ENCODE assay signal across 7 mouse cellular contexts in the genomic region with DNA sequence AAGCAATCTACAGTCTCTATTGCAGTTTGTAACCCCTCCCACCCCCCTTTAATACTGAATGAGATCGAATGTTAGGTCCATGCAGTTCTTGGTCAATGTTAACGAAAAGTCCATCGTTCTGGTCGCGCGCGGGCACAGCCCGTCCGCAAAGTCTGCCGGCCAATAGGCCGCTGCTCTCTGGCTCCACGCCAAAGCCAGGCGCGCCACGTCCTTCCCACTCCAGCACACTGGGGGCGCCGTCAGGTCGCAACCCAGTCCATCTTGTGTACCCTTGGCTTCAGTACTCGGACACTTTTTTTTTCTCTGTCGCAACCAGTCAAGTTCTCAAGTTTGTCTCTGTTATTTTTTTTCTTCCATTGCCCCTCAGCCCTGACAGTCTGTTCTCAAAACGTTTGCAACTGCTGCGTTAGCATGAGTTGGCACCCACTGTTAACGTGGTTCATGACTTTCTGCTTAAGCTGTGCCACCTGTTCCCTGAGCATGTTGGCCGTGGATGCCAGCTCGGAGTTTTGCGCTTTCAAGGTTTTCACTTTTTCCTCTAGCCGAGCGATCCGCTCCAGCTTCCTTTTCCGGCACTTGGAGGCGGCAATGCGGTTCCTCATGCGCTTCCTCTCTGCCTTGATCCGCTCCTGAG. TPM values are rescaled to one million over a fixed set of nuclear protein-coding genes. Genes with fewer than 3 reads are reported as not detected.
DNase-seq lines count a peak whose midpoint lies in the region; TF ChIP-seq lines count a peak whose summit lies in the region.

No protein-coding gene starts in this region.

- H3K79me2 ChIP-seq in myocyte (ENCODE audit: control insufficient read depth, insufficient read depth), result peaks cover 30% of the 10 kb centered on the region

- H3K4me3 ChIP-seq in myocyte, result peak overlapping the region; percentile 100

- peak overlapping the region; percentile 51 for H3ac ChIP-seq in myocyte (ENCODE audit: control insufficient read depth, insufficient read length)

- DNase-seq in adrenal gland, postnatal 10 days, result peak; percentile 92
- peak; percentile 56 for DNase-seq in embryo, embryonic 11.5 days (ENCODE audit: low read depth, low spot score)
- DNase-seq in heart, adult 8-10 months (ENCODE audit: low spot score), result peak; percentile 82
- peak; percentile 90 for DNase-seq in kidney, adult 9 months
- peak; percentile 66 for DNase-seq in liver
- peak; percentile 49 to 76 for DNase-seq in spleen, postnatal 4 days (ENCODE audit: low spot score in 2 of 2)

- H3K4me2 ChIP-seq in myocyte (ENCODE audit: low read depth), result peak overlapping the region; percentile 87

- TF ChIP-seq POLR2A in myocyte (IDR thresholded peaks at IDR 0.05; ENCODE audit: insufficient read length, low read depth), result peak; percentile 36

- no peaks in the 10 kb centered on the region for H3K36me3 ChIP-seq in myocyte (ENCODE audit: control insufficient read depth, insufficient read depth)

- no peaks in the 10 kb centered on the region for H3K27me3 ChIP-seq in myocyte (ENCODE audit: control insufficient read depth, insufficient read depth, insufficient read length)

TF ChIP-seq in myocyte, 11 proteins besides CTCF, POLR2A, EP300 and RAD21:
- TF ChIP-seq CEBPB (IDR thresholded peaks at IDR 0.05; ENCODE audit: insufficient read depth, poor library complexity, severe bottlenecking) (no peak), REST (IDR thresholded peaks at IDR 0.05; ENCODE audit: insufficient read depth, insufficient read length) (no peak), MYOG (IDR thresholded peaks at IDR 0.05; ENCODE audit: control insufficient read depth in 1 of 3, insufficient read depth in 1 of 3, insufficient read length in 2 of 3, low read depth in 2 of 3) (peak in 1 of 3 experiments; percentile 9), POLR2AphosphoS2 (IDR thresholded peaks at IDR 0.05; ENCODE audit: insufficient read length, low read depth) (peak; percentile 64), E2F4 (IDR thresholded peaks at IDR 0.05; ENCODE audit: insufficient read depth) (no peak), TCF12 (IDR thresholded peaks at IDR 0.05; ENCODE audit: insufficient read depth, poor library complexity, severe bottlenecking) (no peak), TCF3 (IDR thresholded peaks at IDR 0.05; ENCODE audit: insufficient read length, low read depth) (no peak), USF1 (IDR thresholded peaks at IDR 0.05; ENCODE audit: low read depth) (no peak), MAX (IDR thresholded peaks at IDR 0.05; ENCODE audit: low read depth) (no peak), SRF (IDR thresholded peaks at IDR 0.05; ENCODE audit: control insufficient read depth, insufficient read length, low read depth) (no peak), MYOD1 (IDR thresholded peaks at IDR 0.05; ENCODE audit: control insufficient read depth in 1 of 3, insufficient read length in 2 of 3, low read depth in 2 of 3) (peak in 2 of 3 experiments; percentile 63 to 66)

RNA-seq across cellular contexts. Expression of a gene that starts 2.0 kb away (rescaled TPM):
- total RNA-seq in adrenal gland, postnatal 10 days (2021), result 10 to 100 TPM; 48.6 to 76.8 TPM
- 10 to 100 TPM; 38.5 to 58.4 (median 49.5) TPM for total RNA-seq in heart, adult 8-10 months (2022)
- 51.3 TPM for polyA plus RNA-seq in myocyte (2012; fragmentation: generic; extraction: Trizol)

Comparison
In these comparisons a context has a peak if more than half of its experiments do, and no peak if none do; other contexts are left out.
1. Peak in every context shown above with its lines: DNase-seq and H3K4me3 ChIP-seq.